In genomic region chr4:46356351-46357133, GRCm38 (mm10) we compare ENCODE assay signal across 8 mouse cellular contexts. TPM values are rescaled to one million over a fixed set of nuclear protein-coding genes. Genes with fewer than 3 reads are reported as not detected.
DNase-seq lines count a peak whose midpoint lies in the region; ATAC-seq and TF ChIP-seq lines count a peak whose summit lies in the region.

No protein-coding gene starts in this region.

- 53% methylated on average over 12 of the region's 12 CpGs for WGBS in kidney, postnatal 0 days

- no peak overlapping the region for H3K9ac ChIP-seq in CH12.LX (ENCODE audit: insufficient read depth, low read depth)
- no peak overlapping the region for H3K9ac ChIP-seq in kidney, postnatal 0 days (ENCODE audit: low read depth, low read length)

- TF ChIP-seq CTCF in CH12.LX (conservative IDR thresholded peaks at IDR 0.05 in 1 of 2, IDR thresholded peaks at IDR 0.05 in 1 of 2; ENCODE audit: low read depth in 2 of 2, low read length in 2 of 2): peak; percentile 71 to 88
- peak; percentile 61; the same call in 1 of the 2 replicates for TF ChIP-seq CTCF in embryonic fibroblast, embryonic 13.5 days (IDR thresholded peaks at IDR 0.05; ENCODE audit: borderline replicate concordance, insufficient read depth, low read length)
- TF ChIP-seq CTCF in kidney, postnatal 0 days (IDR thresholded peaks at IDR 0.05; ENCODE audit: low read depth): peak; percentile 85

- no peaks in the 10 kb centered on the region for H3K36me3 ChIP-seq in CH12.LX (replicated peaks in 1 of 2; ENCODE audit: control insufficient read depth in 1 of 2, insufficient read depth in 1 of 2, low read length in 1 of 2)
- H3K36me3 ChIP-seq in kidney, postnatal 0 days (ENCODE audit: insufficient read depth, low read length): no peaks in the 10 kb centered on the region

- TF ChIP-seq RAD21 in CH12.LX (IDR thresholded peaks at IDR 0.05; ENCODE audit: low read depth, low read length): peak; percentile 72

- ATAC-seq in kidney, postnatal 0 days (replicated peaks; ENCODE audit: low FRiP score, low read depth): peak; percentile 33; the same call in 1 of the 2 replicates
- ATAC-seq in megakaryocyte progenitor cell, adult 5-6 weeks (replicated peaks; ENCODE audit: poor library complexity): peak; percentile 79

- DNase-seq in kidney, adult 18-20 months: peak; percentile 65
- no peak for DNase-seq in kidney, adult 11 months
- DNase-seq in CH12.LX (ENCODE audit: extremely low read depth): peak; percentile 81
- peak; percentile 30 for DNase-seq in adrenal gland, adult 8-10 months
- peak; percentile 53 for DNase-seq in kidney, postnatal 0 days (ENCODE audit: low spot score)
- peak; percentile 74 for DNase-seq in thymus, postnatal 14 days

- H3K27me3 ChIP-seq in CH12.LX (replicated peaks): no peaks in the 10 kb centered on the region
- peaks cover 6% of the 10 kb centered on the region; the same call in 1 of the 2 replicates for H3K27me3 ChIP-seq in kidney, postnatal 0 days (ENCODE audit: insufficient read depth, low read length)

- H3K4me3 ChIP-seq in CH12.LX (replicated peaks in 1 of 3; ENCODE audit: low read depth in 2 of 3, low read length in 2 of 3, poor library complexity in 1 of 3): no peak overlapping the region
- no peak overlapping the region for H3K4me3 ChIP-seq in embryonic fibroblast, embryonic 13.5 days (ENCODE audit: insufficient read depth, low read length)
- no peak overlapping the region for H3K4me3 ChIP-seq in kidney, postnatal 0 days (replicated peaks; ENCODE audit: low read depth, low read length)

- dilution Hi-C loops in CH12.LX (cut with MboI; ENCODE audit: extremely low pct_ligation_motif_present, extremely low pct_unique_long_range_greater_than_20kb, low sequenced_read_pairs): no loop called here

- no peaks in the 10 kb centered on the region for H3K9me3 ChIP-seq in CH12.LX (replicated peaks; ENCODE audit: low read length)
- no peaks in the 10 kb centered on the region for H3K9me3 ChIP-seq in kidney, postnatal 0 days (replicated peaks; ENCODE audit: low read length)

- no peak overlapping the region for H3K27ac ChIP-seq in CH12.LX (ENCODE audit: insufficient read depth, low read depth)
- H3K27ac ChIP-seq in embryonic fibroblast, embryonic 13.5 days (ENCODE audit: insufficient read depth, low read length): no peak overlapping the region
- H3K27ac ChIP-seq in kidney, postnatal 0 days: no peak overlapping the region

- no peak overlapping the region for H3K4me2 ChIP-seq in CH12.LX (ENCODE audit: insufficient read depth, low read depth, poor library complexity, severe bottlenecking)
- H3K4me2 ChIP-seq in kidney, postnatal 0 days (ENCODE audit: low read length): no peak overlapping the region

- no peak for TF ChIP-seq POLR2A in CH12.LX (IDR thresholded peaks at IDR 0.05; ENCODE audit: low read depth, low read length)
- no peak for TF ChIP-seq POLR2A in embryonic fibroblast, embryonic 13.5 days (IDR thresholded peaks at IDR 0.05; ENCODE audit: low read depth, low read length)

- H3K79me2 ChIP-seq in CH12.LX (replicated peaks; ENCODE audit: control insufficient read depth, extremely low read depth, insufficient read depth, poor library complexity, severe bottlenecking): no peaks in the 10 kb centered on the region

- in situ Hi-C loops in CH12.LX (cut with MboI; ENCODE audit: low pct_ligation_motif_present, low pct_unique_long_range_greater_than_20kb, low sequenced_read_pairs): loop anchor here (10.0 kb wide), 1 partner anchor 142 kb away; no protein-coding TSS in a partner anchor

- peaks cover 25 to 67% of the 10 kb centered on the region in 2 experiments for H3K4me1 ChIP-seq in CH12.LX (ENCODE audit: control insufficient read depth in 1 of 2, insufficient read depth in 2 of 2)
- H3K4me1 ChIP-seq in embryonic fibroblast, embryonic 13.5 days (ENCODE audit: control insufficient read depth, insufficient read depth, low read length): no peaks in the 10 kb centered on the region
- no peaks in the 10 kb centered on the region for H3K4me1 ChIP-seq in kidney, postnatal 0 days (replicated peaks; ENCODE audit: insufficient read depth, low read length)

- no peak for TF ChIP-seq EP300 in CH12.LX (IDR thresholded peaks at IDR 0.05; ENCODE audit: low read length)

TF ChIP-seq in CH12.LX, 34 proteins besides CTCF, POLR2A, EP300 and RAD21:
- TF ChIP-seq ZC3H11A (IDR thresholded peaks at IDR 0.05; ENCODE audit: low read depth, low read length) (0 out of 2 replicates have a peak, but pooled peaks have one; percentile 2), TCF12 (IDR thresholded peaks at IDR 0.05; ENCODE audit: low read depth, low read length) (0 out of 2 replicates have a peak, but pooled peaks have one; percentile 24), KAT2A (IDR thresholded peaks at IDR 0.05; ENCODE audit: insufficient replicate concordance, low read length) (no peak), ZNF384 (IDR thresholded peaks at IDR 0.05; ENCODE audit: low read depth, low read length) (no peak), MYC (IDR thresholded peaks at IDR 0.05; ENCODE audit: low read depth, low read length) (no peak), USF2 (conservative IDR thresholded peaks at IDR 0.05; ENCODE audit: low read depth, low read length) (no peak), MEF2A (IDR thresholded peaks at IDR 0.05; ENCODE audit: borderline replicate concordance, low read depth, low read length) (peak; percentile 29; the same call in 1 of the 2 replicates), SMC3 (IDR thresholded peaks at IDR 0.05; ENCODE audit: low read depth, low read length) (peak; percentile 80), MXI1 (IDR thresholded peaks at IDR 0.05; ENCODE audit: low read depth, low read length) (no peak), BHLHE40 (IDR thresholded peaks at IDR 0.05; ENCODE audit: low read depth, low read length) (no peak), UBTF (IDR thresholded peaks at IDR 0.05; ENCODE audit: low read depth, low read length) (no peak), RCOR1 (conservative IDR thresholded peaks at IDR 0.05; ENCODE audit: low read depth, low read length) (no peak), ETS1 (conservative IDR thresholded peaks at IDR 0.05; ENCODE audit: low read depth, low read length) (no peak), SIN3A (IDR thresholded peaks at IDR 0.05; ENCODE audit: low read length) (no peak), ELF1 (IDR thresholded peaks at IDR 0.05; ENCODE audit: low read depth, low read length) (no peak)

RNA-seq across cellular contexts. Expression of gene Foxe1, which starts 13.1 kb away (rescaled TPM):
- total RNA-seq in CH12.LX (2012; rRNA removed) (not detected in 2 replicates), CH12.LX (2014; rRNA removed) (not detected in 2 replicates)
- not detected in 2 replicates for polyA plus RNA-seq in CH12.LX (2012; ENCODE audit: insufficient read length, low read depth)
- not detected for total RNA-seq in adrenal gland, adult 8-10 months (2022)
- polyA plus RNA-seq in embryonic fibroblast, embryonic 13.5 days (2011; ENCODE audit: insufficient read length, low read depth, missing spikeins): not detected in 2 replicates
- polyA plus RNA-seq in kidney, postnatal 0 days (2015; fragmentation: Nextera tagmentation; extraction: Ambion mirVana): not detected in 2 replicates
- not detected in 2 replicates for total RNA-seq in megakaryocyte progenitor cell, adult 5-6 weeks (2015)
- total RNA-seq in megakaryocyte progenitor cell, adult 5-6 weeks (2017): not detected in 2 replicates

RNA-seq across cellular contexts. Expression of gene Trmo, which starts 32.7 kb away (rescaled TPM):
- total RNA-seq in CH12.LX (2012; rRNA removed) (17.5 and 18.8 TPM in 2 replicates), CH12.LX (2014; rRNA removed) (24.1 and 27.0 TPM in 2 replicates)
- polyA plus RNA-seq in CH12.LX (2012; ENCODE audit: insufficient read length, low read depth): 10.9 and 15.4 TPM in 2 replicates
- 1 to 10 TPM; 5.6 to 7.8 (median 6.7) TPM for total RNA-seq in adrenal gland, adult 8-10 months (2022)
- polyA plus RNA-seq in embryonic fibroblast, embryonic 13.5 days (2011; ENCODE audit: insufficient read length, low read depth, missing spikeins): 2.7 and 2.8 TPM in 2 replicates
- 9.6 and 10.1 TPM in 2 replicates for polyA plus RNA-seq in kidney, postnatal 0 days (2015; fragmentation: Nextera tagmentation; extraction: Ambion mirVana)
- 6.7 and 9.1 TPM in 2 replicates for total RNA-seq in megakaryocyte progenitor cell, adult 5-6 weeks (2015)
- 12.6 and 14.4 TPM in 2 replicates for total RNA-seq in megakaryocyte progenitor cell, adult 5-6 weeks (2017)

RNA-seq across cellular contexts. Expression of gene Hemgn, which starts 56.8 kb away (rescaled TPM):
- total RNA-seq in CH12.LX (2012; rRNA removed) (0.04 TPM in 1 of 2 replicates, not detected in the other), CH12.LX (2014; rRNA removed) (0.09 TPM in 1 of 2 replicates, not detected in the other)
- 0.11 TPM in 1 of 2 replicates, not detected in the other for polyA plus RNA-seq in CH12.LX (2012; ENCODE audit: insufficient read length, low read depth)
- total RNA-seq in adrenal gland, adult 8-10 months (2022): under 1 TPM in 1 of 4 experiments, not detected in 3; 0.11 TPM
- polyA plus RNA-seq in embryonic fibroblast, embryonic 13.5 days (2011; ENCODE audit: insufficient read length, low read depth, missing spikeins): not detected in 2 replicates
- 0.11 and 0.15 TPM in 2 replicates for polyA plus RNA-seq in kidney, postnatal 0 days (2015; fragmentation: Nextera tagmentation; extraction: Ambion mirVana)
- 11.7 and 25.5 TPM in 2 replicates for total RNA-seq in megakaryocyte progenitor cell, adult 5-6 weeks (2015)
- total RNA-seq in megakaryocyte progenitor cell, adult 5-6 weeks (2017): 9.6 and 20.6 TPM in 2 replicates

Comparison
In these comparisons a context has a peak if more than half of its experiments do, and no peak if none do; other contexts are left out.
1. RNA of gene Hemgn, which starts 56.8 kb away (total RNA-seq): 9.6 to 25.5 TPM in megakaryocyte progenitor cell, adult 5-6 weeks; 0.11 TPM in adrenal gland, adult 8-10 months and 0.04 to 0.09 TPM in CH12.LX; every median in the first group is over 4 times any median in the second.
2. Peak in every context shown above with its lines, with median percentiles within 50 percentile points of each other: CTCF ChIP-seq.